ENCODE assay signal across 8 mouse cellular contexts in the genomic region with DNA sequence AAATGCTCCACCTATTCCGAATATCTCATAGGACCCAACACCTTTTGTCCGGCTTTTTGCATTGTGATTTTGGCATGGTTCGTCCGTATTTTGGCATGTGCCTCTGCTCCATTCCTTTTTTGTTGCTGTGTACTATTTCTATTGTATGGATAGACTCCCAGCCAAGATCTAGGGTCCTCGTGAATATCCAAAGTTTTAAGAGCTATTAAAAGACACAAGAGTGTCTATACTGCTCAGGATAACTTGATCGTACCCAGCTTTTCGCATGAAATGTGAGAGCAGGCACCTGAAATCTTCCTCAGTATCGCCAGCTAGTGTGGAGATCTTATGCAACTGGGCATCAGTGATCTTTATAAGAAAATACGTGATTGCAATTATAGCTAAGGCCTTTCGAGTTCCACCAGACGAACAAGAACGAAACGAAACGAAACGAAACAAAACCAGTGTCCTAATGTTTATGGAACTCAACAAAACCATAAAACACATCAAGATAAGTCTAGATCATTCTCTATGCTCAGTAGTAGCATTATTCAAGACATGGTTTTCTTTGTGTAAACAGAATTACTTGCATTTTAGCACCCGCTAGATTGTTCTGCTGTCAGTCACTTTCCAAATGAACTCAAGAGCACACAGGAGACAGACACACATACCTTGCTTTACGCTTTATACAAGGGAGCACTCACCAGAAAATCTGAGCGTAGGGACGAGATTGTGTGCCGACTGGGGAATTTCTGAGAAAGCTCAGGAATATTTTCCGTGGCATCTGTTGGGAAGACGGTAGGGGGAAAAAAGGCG. TPM values are rescaled to one million over a fixed set of nuclear protein-coding genes. Genes with fewer than 3 reads are reported as not detected.
DNase-seq lines count a peak whose midpoint lies in the region; ATAC-seq and TF ChIP-seq lines count a peak whose summit lies in the region.
"Not testable (repeated sequence)": the region's sequence is repeated elsewhere in the genome, so short reads cannot be mapped to it uniquely, and the experiment has no call there.

No protein-coding gene starts in this region.

- H3K4me2 ChIP-seq in lung, postnatal 0 days (replicated peaks; ENCODE audit: low read depth, low read length): 0 out of 2 replicates have a peak overlapping the region, but pooled peaks have one; percentile 3

- not testable (repeated sequence) for H3K36me3 ChIP-seq in lung, postnatal 0 days (ENCODE audit: insufficient read depth, low read length); splenic B cell, adult 2 months (ENCODE audit: control insufficient read depth, insufficient read depth, low read length, poor library complexity, severe bottlenecking)

- H3K9ac ChIP-seq in lung, postnatal 0 days (replicated peaks; ENCODE audit: low read depth): not testable (repeated sequence)

- not testable (repeated sequence) for TF ChIP-seq EP300 in lung, postnatal 0 days (IDR thresholded peaks at IDR 0.05)

- peak; percentile 2 for DNase-seq in A20 (ENCODE audit: low read depth, low spot score)
- DNase-seq in adrenal gland, adult 8-10 months: peak; percentile 5
- peak; percentile 23 for DNase-seq in cerebellum, adult 9-11 months
- peak; percentile 6 for DNase-seq in gastrocnemius, postnatal 14 days
- peak; percentile 42 for DNase-seq in induced T-regulatory cell, adult 2 months (ENCODE audit: low read depth)
- peak; percentile 12 to 30 for DNase-seq in layer of hippocampus, postnatal 10 days (ENCODE audit: low spot score in 2 of 2)
- DNase-seq in lung, postnatal 0 days (ENCODE audit: low spot score): not testable (repeated sequence)
- peak; percentile 40 for DNase-seq in splenic B cell, adult 2 months (ENCODE audit: low read depth, low spot score)

- not testable (repeated sequence) for H3K4me1 ChIP-seq in lung, postnatal 0 days (ENCODE audit: insufficient read depth, low read depth, low read length)

- TF ChIP-seq CTCF in lung, postnatal 0 days (IDR thresholded peaks at IDR 0.05): not testable (repeated sequence)

- not testable (repeated sequence) for ATAC-seq in lung, postnatal 0 days

- peaks cover 11% of the 10 kb centered on the region; the same call in 1 of the 2 replicates for H3K27me3 ChIP-seq in lung, postnatal 0 days (replicated peaks; ENCODE audit: insufficient read depth, low read length)
- H3K27me3 ChIP-seq in splenic B cell, adult 2 months (ENCODE audit: control insufficient read depth, insufficient read depth, low read length, poor library complexity, severe bottlenecking): not testable (repeated sequence)

- H3K27ac ChIP-seq in lung, postnatal 0 days (ENCODE audit: low read length): not testable (repeated sequence)

- intact Hi-C loops in gastrocnemius, postnatal 14 days (cut with DNase I; ENCODE audit: low total_unique reads): not testable (repeated sequence)

- peak overlapping the region; percentile 1; the same call in 1 of the 2 replicates for H3K4me3 ChIP-seq in lung, postnatal 0 days (ENCODE audit: low read depth, low read length)

- peaks cover 16% of the 10 kb centered on the region for H3K9me3 ChIP-seq in lung, postnatal 0 days (ENCODE audit: low read length)

- WGBS in lung, postnatal 0 days: 53% methylated on average over 23 of the region's 23 CpGs

RNA-seq across cellular contexts. Expression of gene Gm21887, which starts 26.7 kb away (rescaled TPM):
- total RNA-seq in adrenal gland, adult 8-10 months (2022): 100 to 1,000 TPM; 122 to 338 (median 214) TPM
- total RNA-seq in gastrocnemius, postnatal 14 days (2021): 10 to 100 TPM; 32.5 to 36.1 TPM
- total RNA-seq in layer of hippocampus, postnatal 10 days (2021): 100 to 1,000 TPM; 327 to 366 TPM
- polyA plus RNA-seq in lung, postnatal 0 days (2015; fragmentation: Nextera tagmentation; extraction: Ambion mirVana): 90.2 and 116 TPM in 2 replicates
